In genomic region chr17:25575208-25575971, GRCm38 (mm10) we compare ENCODE assay signal across 11 mouse cellular contexts. TPM values are rescaled to one million over a fixed set of nuclear protein-coding genes. Genes with fewer than 3 reads are reported as not detected.
DNase-seq lines count a peak whose midpoint lies in the region; TF ChIP-seq lines count a peak whose summit lies in the region.
"Had no signal": no experiment of that assay in that cellular context is flagged by ENCODE, and none has a peak within 500 bp of the region (broad histone marks: within the 10 kb centered on the region; RNA-seq: fewer than 3 reads in every experiment).

No protein-coding gene starts in this region.

- no peak for TF ChIP-seq POLR2A in brain, embryonic 14.5 days (IDR thresholded peaks at IDR 0.05; ENCODE audit: borderline replicate concordance, extremely low read depth, insufficient read depth, insufficient read length, poor library complexity, severe bottlenecking)

- no peak for TF ChIP-seq CTCF in brain, embryonic 14.5 days (IDR thresholded peaks at IDR 0.05; ENCODE audit: borderline replicate concordance, extremely low read depth, insufficient read depth, insufficient read length)

- DNase-seq in gastrocnemius, postnatal 10 days: peak; percentile 77
- no peak for DNase-seq in gastrocnemius, adult 18-20 months (ENCODE audit: low spot score)
- DNase-seq in left cerebral cortex, postnatal 4 days: peak; percentile 61
- DNase-seq in left cerebral cortex, adult 8-10 months (ENCODE audit: low spot score in 2 of 2): no peak
- peak; percentile 57 for DNase-seq in brain, embryonic 14.5 days (ENCODE audit: low read depth)
- DNase-seq in layer of hippocampus, adult 9-11 months: peak; percentile 69
- no peak for DNase-seq in adrenal gland, postnatal 4 days (ENCODE audit: low spot score in 2 of 2)
- DNase-seq in kidney, adult 11 months: no peak
- DNase-seq: kidney, adult 8-10 months; thymus, adult 2 months had no signal

- intact Hi-C loops in left cerebral cortex, postnatal 4 days (cut with DNase I): no loop called here

RNA-seq across cellular contexts. Expression of gene Lmf1, which starts 3.5 kb away (rescaled TPM):
- 10 to 100 TPM; 11.5 to 14.5 TPM for total RNA-seq in gastrocnemius, postnatal 10 days (2021)
- total RNA-seq in gastrocnemius, adult 18-20 months (2021): 10 to 100 TPM; 11.3 to 12.6 TPM
- 10 to 100 TPM; 19.4 to 21.5 TPM for total RNA-seq in left cerebral cortex, postnatal 4 days (2021)
- 10 to 100 TPM; 22.0 to 26.3 (median 24.6) TPM for total RNA-seq in left cerebral cortex, adult 8-10 months (2022)
- 11.7 and 16.0 TPM in 2 replicates for polyA plus RNA-seq in brain, embryonic 14.5 days (2012; rRNA removed)
- total RNA-seq in adrenal gland, postnatal 4 days (2021): 10 to 100 TPM; 32.4 to 34.3 TPM

RNA-seq across cellular contexts. Expression of gene Sox8, which starts 4.9 kb away (rescaled TPM):
- total RNA-seq in gastrocnemius, postnatal 10 days (2021): 10 to 100 TPM; 15.2 to 20.2 TPM
- under 1 TPM; 0.37 to 0.59 TPM for total RNA-seq in gastrocnemius, adult 18-20 months (2021)
- total RNA-seq in left cerebral cortex, postnatal 4 days (2021): 10 to 100 TPM; 29.9 to 38.1 TPM
- total RNA-seq in left cerebral cortex, adult 8-10 months (2022): 10 to 100 TPM; 49.8 to 68.7 (median 54.9) TPM
- polyA plus RNA-seq in brain, embryonic 14.5 days (2012; rRNA removed): 17.6 and 17.9 TPM in 2 replicates
- total RNA-seq in adrenal gland, postnatal 4 days (2021): 1 to 10 TPM; 2.4 TPM
- total RNA-seq: CH12.LX had no signal

Comparison
In these comparisons a context has a peak if more than half of its experiments do, and no peak if none do; other contexts are left out.
1. DNase-seq: peak in gastrocnemius, postnatal 10 days (single experiment), left cerebral cortex, postnatal 4 days (single experiment), brain, embryonic 14.5 days (single experiment) and layer of hippocampus, adult 9-11 months (single experiment); none in gastrocnemius, adult 18-20 months (single experiment), left cerebral cortex, adult 8-10 months (0 of 2), adrenal gland, postnatal 4 days (0 of 2) and kidney, adult 11 months (single experiment).
2. RNA of gene Sox8, which starts 4.9 kb away (total RNA-seq): 49.8 to 68.7 TPM in left cerebral cortex, adult 8-10 months, 29.9 to 38.1 TPM in left cerebral cortex, postnatal 4 days and 15.2 to 20.2 TPM in gastrocnemius, postnatal 10 days; 2.4 TPM in adrenal gland, postnatal 4 days and 0.37 to 0.59 TPM in gastrocnemius, adult 18-20 months; every median in the first group is over 4 times any median in the second.